Mouse (Mus musculus) kidney, adult 9 months (tissue): ENCODE results near the gene Lactb.

Experiments used
- DNase-seq: peaks from one replicate; pipeline ENCODE4 v3.0.0; 2022

Gene Lactb

GRCm38 (mm10) chr9:66975239-66975645 is at the start of gene Lactb:
Gene Lactb (minus strand): TSS chr9:66975484.
- DNase-seq = peak; percentile 97

DNA sequence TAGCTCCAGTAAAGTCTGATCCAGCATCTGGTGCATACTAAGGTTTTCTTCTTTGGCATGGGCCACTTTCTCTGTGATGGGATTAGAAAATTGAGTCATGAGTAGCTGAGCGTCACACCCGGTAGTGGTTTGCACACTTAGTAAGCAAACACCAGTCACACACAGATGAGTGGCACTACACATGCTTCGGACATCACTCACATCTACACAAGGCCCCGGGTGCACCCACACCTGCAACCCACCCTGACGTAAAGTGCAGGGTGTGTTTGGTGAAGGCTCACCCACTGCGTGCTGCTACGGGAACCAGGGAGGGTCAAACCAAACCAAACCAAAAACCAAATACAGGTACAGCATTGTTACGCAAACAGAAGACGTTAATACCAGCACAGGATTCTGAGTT is 48.1 kb upstream of the Lactb start:
- DNase-seq = no peak

DNA sequence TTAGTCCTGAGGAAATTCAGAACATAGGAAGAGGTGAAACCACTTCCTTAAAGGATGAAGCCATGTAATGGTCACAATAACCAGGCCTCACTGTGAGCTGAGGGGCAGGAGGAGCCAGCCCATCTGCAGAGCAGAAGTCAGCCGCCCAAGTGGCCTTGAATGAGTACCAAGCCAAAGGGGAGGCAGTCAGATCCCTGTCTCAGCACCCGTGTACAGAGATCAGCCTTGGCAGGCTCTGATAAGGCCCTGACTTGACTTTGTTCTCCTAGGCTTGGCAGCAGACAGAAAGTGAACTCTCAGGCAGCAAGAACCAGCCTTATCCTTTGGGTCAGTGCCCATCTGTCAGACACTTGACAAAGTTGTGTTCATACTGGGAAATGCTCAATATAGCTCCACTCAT is 44.8 kb upstream of the Lactb start:
- DNase-seq = no peak

- no peak for DNase-seq
Measured at GRCm38 (mm10) chr9:67013501-67013900, 38.2 kb upstream of the Lactb start.

DNA sequence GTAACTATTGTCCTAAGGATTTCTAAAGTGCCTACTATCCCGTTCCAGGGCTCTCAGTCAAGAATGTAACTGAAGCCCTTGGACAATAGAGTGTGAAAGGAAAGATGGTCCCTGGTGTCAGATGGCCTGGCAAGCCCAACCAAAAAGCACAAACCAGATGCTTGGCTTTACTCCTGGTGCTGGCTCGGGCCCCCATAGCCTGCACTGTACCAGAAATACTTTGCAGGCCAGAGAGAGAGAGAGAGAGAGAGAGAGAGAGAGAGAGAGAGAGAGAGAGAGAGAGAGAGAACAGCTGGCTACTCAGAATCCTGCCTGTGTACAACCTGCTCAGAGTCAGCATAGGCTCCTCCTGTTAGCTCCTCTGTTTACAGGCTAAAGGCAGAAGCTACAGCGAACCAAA is 37.2 kb upstream of the Lactb start:
- DNase-seq = no peak

GRCm38 (mm10) chr9:67011483-67011882 is 36.2 kb upstream of the Lactb start:
- DNase-seq = no peak

- DNase-seq = no peak
Measured at GRCm38 (mm10) chr9:67008781-67009180, 33.5 kb upstream of the Lactb start.

DNA sequence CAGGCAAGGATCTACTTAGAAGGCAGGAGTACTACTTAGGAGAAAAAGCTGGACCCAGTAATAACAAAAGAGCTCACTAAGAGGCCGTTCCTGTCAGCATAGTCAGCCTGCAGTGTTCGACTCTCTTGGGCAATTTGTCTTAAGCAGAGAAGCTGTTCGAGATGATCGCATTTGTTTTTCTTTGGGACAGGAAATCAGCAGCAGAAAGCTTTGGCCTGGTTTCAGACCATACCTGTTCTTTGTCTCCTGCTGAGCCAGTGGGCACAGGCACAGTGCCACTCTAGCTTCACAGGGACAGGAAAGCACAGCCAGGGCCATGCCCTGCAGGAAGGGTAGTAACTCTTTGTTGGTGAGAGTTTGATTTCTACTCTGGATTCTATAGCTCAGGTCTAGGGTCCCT is 31.1 kb upstream of the Lactb start:
- DNase-seq = no peak

- no peak for DNase-seq
Measured at GRCm38 (mm10) chr9:67005161-67005742, 30.0 kb upstream of the Lactb start.

DNA sequence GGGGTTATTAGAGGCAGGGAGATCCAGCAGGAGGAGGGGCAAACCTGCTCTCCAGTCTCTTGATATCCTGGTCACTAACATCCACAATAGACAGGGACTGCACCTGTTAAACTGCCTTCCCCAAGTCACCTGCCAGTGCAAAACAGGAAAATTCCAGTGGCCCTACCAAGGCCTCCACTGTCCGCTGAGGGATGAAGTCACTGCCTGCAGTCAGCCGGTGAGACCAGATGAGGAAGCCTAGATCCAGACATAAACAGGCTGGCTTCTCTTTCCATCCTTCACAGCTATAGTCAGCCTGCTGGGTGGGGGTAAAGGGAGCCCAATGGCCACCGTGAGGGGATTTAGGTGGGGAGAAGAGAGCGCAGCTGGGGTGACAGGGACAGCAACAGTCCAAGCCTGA is 28.4 kb upstream of the Lactb start:
- DNase-seq = no peak

GRCm38 (mm10) chr9:67003156-67003555 is 27.9 kb upstream of the Lactb start:
- no peak for DNase-seq

DNA sequence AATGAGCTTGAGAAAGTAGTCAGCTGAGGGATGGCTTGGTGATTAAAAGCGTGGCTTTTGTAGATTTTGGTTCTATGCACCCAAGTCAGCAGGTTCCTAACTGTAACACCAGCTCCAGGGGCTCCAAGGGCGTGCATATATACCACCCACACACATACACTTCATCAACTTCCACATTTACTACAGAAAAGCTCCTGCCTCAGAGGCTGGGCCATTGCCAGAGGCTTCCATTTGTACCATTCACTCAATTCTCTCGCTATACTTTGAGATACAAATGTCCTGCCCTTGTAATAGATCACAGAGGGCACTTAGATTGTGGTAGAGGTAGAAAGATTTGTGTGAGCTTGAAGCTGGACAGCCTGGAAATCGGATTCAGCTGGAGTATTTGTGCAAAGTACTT is 26.2 kb upstream of the Lactb start:
- no peak for DNase-seq

GRCm38 (mm10) chr9:67001050-67001449 is 25.8 kb upstream of the Lactb start:
- peak; percentile 88 for DNase-seq

DNA sequence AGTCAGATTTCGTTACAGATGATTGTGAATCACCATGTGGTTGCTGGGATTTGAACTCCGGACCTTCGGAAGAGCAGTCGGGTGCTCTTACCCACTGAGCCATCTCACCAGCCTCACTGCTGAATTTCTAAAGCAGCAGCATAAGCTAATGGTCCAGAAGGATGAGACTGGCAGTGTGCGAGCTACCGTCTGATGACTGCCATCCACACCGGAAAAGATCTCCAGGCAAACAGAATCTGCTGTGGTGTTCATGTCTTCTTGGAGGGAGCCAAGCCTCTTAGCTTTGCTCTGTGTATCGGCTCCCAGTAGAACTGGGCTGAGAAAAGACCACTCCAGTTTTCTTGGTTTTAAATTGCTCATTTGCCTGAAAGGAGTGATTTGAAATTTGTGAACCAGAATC is 24.4 kb upstream of the Lactb start:
- DNase-seq = no peak

DNA sequence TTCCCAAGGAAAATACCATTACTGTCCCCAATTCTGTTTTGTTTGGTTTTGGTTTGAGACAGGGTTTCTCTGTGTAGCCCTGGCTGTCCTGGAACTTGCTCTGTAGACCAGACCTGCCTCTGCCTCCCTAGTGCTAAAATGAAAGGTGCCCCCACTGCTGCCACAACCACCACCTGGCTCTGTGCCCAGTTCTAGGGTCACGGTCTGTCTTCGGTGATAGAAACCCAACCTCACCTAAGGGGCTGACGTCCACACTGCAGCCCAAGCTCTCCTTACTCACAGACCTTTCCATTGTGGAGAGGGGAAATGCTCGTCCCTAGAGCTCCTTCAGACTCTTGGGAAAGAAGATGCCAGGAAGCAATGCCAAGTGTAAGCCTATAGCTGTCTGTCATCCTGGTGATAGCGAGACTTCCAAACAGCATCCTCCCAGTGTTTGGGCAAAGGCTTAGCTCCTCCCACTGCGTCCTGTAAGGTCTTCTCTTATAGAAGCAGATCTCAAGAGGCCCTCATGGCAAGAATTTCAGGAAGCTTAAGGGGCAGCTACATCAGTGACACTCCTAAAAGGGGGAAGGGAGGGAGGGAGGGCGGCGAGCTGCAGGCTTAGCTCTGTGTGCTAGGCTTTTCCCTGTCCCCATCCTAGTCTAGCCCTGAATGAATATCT is 16.6 kb upstream of the Lactb start:
- no peak for DNase-seq

DNA sequence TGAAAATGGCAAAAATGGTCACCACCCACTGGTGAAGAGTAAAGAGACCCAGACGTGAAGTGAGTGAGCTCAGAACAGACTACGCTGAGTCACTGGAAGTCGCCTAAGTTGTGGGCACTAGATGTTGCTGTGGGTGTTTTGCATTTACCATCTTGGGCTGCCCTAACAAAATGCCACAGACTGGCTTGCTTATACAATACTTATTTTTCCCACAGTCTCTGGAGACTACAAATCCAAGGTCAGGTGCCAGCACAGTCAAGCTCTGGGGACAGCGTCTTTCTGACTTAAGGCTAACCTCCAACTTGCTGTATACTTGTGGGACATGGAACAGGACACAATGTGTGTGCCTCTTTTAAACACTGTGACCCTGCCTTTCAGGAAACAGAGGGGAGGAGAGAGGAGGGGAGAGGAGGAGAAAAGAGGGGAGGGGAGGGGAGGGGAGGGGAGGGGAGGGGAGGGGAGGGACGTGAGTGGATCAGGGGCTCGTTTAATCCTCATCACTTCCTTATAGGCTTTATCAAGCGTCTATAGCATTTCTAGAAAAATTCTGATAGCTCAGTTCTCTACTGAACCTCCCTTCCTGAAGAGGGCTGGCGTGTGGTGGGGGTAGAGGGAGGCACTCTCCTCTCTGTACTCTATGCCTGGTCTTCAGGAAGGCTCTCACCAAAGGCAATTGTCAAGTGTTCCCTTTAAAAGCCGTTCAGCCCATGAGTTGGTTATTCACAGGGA is 15.9 kb upstream of the Lactb start:
- no peak for DNase-seq

DNA sequence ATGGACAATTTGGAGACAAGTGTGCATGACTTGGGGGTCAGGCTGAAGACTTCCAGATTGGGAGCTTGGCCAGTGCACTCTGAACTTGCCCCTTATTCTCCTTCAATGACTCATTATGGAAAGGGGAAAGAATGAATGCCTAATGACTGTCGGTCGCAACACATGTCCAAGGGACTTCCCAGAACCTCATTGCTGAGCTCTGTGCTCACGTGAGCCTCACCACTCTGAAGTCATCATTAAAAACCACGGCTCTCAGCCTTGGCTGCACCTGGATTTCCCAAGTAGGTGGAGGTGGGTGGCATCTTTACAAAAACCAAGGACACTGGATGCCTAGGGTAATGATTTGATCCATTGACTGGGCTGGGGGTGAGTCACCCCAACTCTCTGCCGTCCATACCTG is 14.8 kb upstream of the Lactb start:
- no peak for DNase-seq

DNA sequence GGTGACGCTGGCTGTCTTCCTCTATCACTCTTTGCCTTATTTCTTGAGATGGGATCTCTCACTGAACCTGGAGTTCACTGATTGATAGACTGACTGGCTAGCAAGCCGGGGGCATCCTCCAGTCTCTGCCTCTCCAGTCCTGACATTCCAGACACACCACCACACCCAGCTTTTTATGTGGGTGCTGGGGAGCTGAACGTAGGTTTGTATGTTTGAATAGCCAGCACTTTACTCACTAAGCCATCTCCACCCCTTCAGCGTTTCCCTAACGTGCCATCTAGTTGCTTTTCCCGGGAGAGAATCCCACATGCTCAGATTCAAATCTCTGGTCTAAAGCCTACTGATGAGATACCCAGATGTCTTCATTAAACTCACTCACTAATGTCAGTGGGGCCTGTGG is 14.3 kb upstream of the Lactb start:
- DNase-seq = no peak

DNA sequence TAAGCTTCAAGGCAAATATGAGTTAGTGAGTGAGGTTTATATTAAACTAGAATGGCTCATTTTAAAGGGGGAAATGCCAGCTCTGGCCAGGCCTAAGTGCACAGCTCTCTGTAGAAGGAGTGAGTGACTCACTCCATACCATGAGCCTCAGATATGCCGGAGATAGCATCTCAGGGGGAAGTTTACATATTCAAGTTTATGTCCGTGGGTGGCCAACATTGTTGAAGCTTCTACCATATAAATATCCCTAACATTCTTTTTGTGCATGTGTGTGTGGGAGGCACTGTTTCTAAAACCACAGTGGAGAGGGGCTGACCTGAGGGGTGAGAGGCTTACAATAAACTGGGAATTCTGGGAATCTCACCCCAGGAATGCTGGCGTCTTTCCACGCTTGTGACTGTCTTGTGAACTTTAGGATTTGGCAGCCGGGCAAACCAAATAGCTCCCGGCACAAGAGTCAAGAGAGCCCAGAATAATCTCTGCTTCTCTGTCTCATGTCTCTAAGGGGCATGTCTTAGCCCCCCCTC is 13.7 kb upstream of the Lactb start:
- peak; percentile 60 for DNase-seq

DNA sequence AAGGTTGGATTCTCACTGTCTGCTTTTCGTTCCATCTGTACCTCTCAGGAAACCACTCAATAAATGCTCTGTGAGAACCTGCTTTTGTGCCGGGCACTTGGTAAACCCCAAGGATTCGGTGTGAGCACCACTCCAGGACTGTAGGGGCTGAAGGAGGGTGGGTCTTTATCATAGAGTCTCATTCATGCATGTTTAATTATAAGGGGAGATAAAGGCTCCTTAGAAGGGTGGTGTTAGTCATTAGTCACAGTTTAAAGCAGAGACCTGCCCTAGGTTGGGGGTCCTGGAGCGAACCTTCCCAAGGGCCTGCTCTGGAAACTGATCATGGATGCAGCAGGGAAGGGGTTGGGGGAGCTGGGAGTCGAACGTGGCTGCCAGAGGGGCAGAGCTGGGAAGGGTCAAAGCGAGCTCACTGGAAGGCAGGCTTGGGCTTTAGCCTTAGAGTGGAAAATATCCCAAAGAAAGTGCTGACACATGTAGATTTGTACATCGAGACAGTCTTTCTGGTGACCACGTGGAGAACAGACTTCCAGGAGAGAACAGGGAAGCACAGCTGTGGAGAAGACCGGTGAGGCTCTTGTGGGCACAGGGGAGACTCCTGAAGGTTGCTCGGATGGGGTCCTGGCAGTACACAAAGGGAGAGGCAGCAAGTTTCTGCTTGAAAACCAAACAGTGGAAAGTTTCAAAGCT is 13.1 kb upstream of the Lactb start:
- no peak for DNase-seq

DNA sequence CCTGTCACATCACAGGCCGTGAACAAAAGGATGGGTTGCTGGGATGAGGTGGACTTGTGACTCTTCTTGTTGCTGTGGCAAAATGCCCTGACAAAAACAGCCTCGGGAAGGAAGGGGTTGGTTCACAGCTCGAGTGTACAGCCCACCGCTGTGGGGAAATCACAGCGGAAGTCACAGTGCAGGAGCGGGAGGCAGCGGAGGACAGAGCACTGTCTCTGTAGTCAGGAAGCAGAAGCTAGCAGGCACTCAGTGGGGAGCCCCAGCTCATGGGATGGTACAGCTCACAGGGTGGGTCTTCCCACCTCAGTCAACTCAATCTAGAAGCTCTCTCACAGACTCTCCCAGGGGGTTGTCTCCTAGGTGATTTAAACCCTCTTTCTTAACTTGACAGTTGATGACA is 10.1 kb upstream of the Lactb start:
- DNase-seq = no peak

DNA sequence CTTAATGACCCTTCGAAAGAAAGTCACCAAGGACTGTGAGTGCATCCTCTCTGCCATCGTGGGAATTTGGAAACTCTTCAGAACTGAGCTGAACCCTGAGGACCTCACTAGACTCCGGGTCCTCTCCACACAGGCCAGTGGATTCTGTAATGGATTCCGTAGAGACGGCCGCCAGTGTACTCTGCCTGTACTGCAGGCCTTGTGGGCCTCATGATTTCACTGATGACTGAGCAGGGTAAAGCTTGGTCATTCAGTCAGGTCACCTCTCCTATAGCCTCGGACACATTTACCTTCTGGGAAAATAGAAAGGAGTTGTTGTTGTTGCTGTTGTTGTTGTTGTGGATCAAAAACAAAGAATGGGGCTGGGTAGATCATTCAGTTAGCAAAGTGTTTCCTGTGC is 6.8 kb upstream of the Lactb start:
- DNase-seq = no peak

DNA sequence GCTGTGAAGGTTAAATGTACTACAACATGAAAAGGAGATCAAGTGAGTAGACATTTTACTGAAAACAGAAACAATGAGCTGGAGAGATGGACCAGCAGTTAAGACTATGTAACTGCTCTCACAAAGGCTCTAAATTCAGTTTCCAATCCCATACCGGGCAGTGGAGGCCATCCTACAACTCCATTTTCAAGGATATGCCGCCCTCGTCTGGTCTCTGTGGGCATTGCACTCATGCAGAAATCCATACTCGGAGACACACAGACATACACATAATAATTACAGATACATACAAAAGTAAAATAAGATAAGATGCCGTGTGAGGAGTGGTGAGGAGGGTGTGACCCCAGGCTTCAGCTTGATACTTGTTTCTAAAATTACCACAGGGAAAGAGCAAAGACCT is 5.2 kb upstream of the Lactb start:
- DNase-seq = peak; percentile 79

DNA sequence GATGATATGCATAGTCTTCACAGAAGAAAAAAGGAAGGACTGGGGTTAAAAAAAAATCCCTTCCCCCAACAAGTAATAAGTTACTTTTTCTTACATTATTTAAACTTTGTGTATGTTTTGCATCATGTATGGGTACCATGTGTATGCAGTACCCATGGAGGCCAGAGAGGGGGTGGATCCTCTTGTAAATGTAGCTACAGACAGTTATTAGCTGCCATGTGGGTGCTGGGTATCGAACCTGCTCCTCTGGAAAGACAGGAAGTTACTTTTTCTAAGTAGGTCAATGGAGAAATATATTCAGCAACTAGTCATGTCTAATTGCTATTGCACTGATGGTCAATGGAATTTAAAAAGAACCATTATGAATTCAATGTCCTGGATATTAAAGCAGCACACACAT is 3.2 kb upstream of the Lactb start:
- no peak for DNase-seq
